8 mouse cellular contexts compared by ENCODE assay signal in the genomic region with DNA sequence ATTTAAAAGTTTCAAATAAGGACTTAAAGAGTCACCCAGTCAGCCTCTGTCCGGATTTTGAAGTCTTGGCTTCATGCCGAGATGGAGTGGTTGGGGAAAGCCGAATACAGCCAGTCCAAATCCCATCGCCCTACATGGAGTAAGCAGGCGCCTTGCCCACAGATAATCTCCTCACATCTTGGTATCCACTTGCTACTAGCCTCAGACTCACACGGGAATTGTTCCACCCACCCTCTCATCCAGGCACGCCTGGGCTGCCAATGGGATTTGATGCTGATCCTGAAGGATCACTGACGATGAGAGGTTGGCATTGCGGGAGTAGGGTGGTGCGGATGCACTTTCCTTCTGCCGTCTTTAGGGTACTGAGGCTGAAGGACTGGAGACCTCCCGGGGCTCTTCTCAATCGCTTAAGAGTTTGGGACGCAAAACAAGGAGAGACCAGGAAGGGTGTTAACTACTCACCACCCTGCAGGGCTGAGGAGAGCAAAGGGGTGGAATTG. TPM values are rescaled to one million over a fixed set of nuclear protein-coding genes. Genes with fewer than 3 reads are reported as not detected.
DNase-seq lines count a peak whose midpoint lies in the region; ATAC-seq and TF ChIP-seq lines count a peak whose summit lies in the region.

A gene (plus strand): TSS at position 292 of the 500 bp plus-strand sequence.

- intact Hi-C loops in left cerebral cortex, postnatal 10 days (cut with DNase I): no loop called here

- peak within 1 kb of the TSS; percentile 96 for H3K4me3 ChIP-seq in spleen, adult 2 months (ENCODE audit: extremely low read depth, insufficient read depth, insufficient read length)
- H3K4me3 ChIP-seq in intestine, embryonic 15.5 days (replicated peaks): peak within 1 kb of the TSS; percentile 83

- no peaks in the 10 kb centered on the region for H3K27me3 ChIP-seq in spleen, adult 2 months (ENCODE audit: control insufficient read depth, insufficient read depth, low read length)
- no peaks in the 10 kb centered on the region for H3K27me3 ChIP-seq in intestine, embryonic 15.5 days (replicated peaks)

- H3K4me1 ChIP-seq in spleen, adult 2 months (ENCODE audit: control insufficient read depth, insufficient read depth, insufficient read length): peaks cover 14% of the 10 kb centered on the region
- H3K4me1 ChIP-seq in intestine, embryonic 15.5 days (replicated peaks): peaks cover 36% of the 10 kb centered on the region

- H3K9ac ChIP-seq in intestine, embryonic 15.5 days: peak within 1 kb of the TSS; percentile 89

- TF ChIP-seq CTCF in spleen, adult 2 months (IDR thresholded peaks at IDR 0.05; ENCODE audit: extremely low read depth, insufficient read depth, insufficient read length, insufficient replicate concordance): no peak

- WGBS in spleen, adult 2 months: 7% methylated on average over 14 of the region's 14 CpGs
- 2% methylated on average over 14 of the region's 14 CpGs for WGBS in intestine, embryonic 15.5 days

- TF ChIP-seq POLR2A in spleen, adult 2 months (IDR thresholded peaks at IDR 0.05; ENCODE audit: low read depth, low read length): no peak

- peak within 1 kb of the TSS; percentile 98 for H3K27ac ChIP-seq in spleen, adult 2 months (ENCODE audit: insufficient read depth, low read length)
- H3K27ac ChIP-seq in intestine, embryonic 15.5 days: peak within 1 kb of the TSS; percentile 99

- DNase-seq in spleen, adult 2 months (ENCODE audit: low read depth in 1 of 2, low spot score in 2 of 2): no peak
- no peak for DNase-seq in spleen, postnatal 14 days (ENCODE audit: low spot score in 2 of 2)
- DNase-seq in embryo, embryonic 11.5 days (ENCODE audit: low read depth, low spot score): peak; percentile 14
- DNase-seq in gastrocnemius, postnatal 4 days (ENCODE audit: low spot score in 2 of 2): peak in 1 of 2 experiments; percentile 59
- peak; percentile 77 to 79 for DNase-seq in left cerebral cortex, postnatal 10 days (ENCODE audit: extremely low spot score in 1 of 2, low spot score in 2 of 2)
- peak; percentile 64 for DNase-seq in right cerebral cortex, postnatal 25 days

- peaks cover 7% of the 10 kb centered on the region; the same call in 1 of the 2 replicates for H3K36me3 ChIP-seq in spleen, adult 2 months (ENCODE audit: control insufficient read depth, insufficient read depth, low read length)
- H3K36me3 ChIP-seq in intestine, embryonic 15.5 days: peaks cover 4% of the 10 kb centered on the region

- peak; percentile 5 for ATAC-seq in intestine, embryonic 15.5 days
- ATAC-seq in megakaryocyte, adult 5-6 weeks (ENCODE audit: poor library complexity, severe bottlenecking): no peak

- H3K9me3 ChIP-seq in intestine, embryonic 15.5 days: no peaks in the 10 kb centered on the region

- H3K4me2 ChIP-seq in intestine, embryonic 15.5 days (replicated peaks): peak within 1 kb of the TSS; percentile 81

RNA-seq across cellular contexts. Expression of the gene that starts here (rescaled TPM):
- polyA plus RNA-seq in spleen, adult 2 months (2012; rRNA removed): 9.1 and 9.4 TPM in 2 replicates
- 10 to 100 TPM; 48.6 to 50.7 TPM for total RNA-seq in gastrocnemius, postnatal 4 days (2021)
- 44.6 and 47.6 TPM in 2 replicates for polyA plus RNA-seq in intestine, embryonic 15.5 days (2015; fragmentation: Nextera tagmentation; extraction: Ambion mirVana)
- total RNA-seq in left cerebral cortex, postnatal 10 days (2021): 10 to 100 TPM; 61.9 to 63.1 TPM
- 29.1 and 35.9 TPM in 2 replicates for total RNA-seq in megakaryocyte, adult 5-6 weeks (2015)
- 58.3 and 61.3 TPM in 2 replicates for total RNA-seq in megakaryocyte, adult 5-6 weeks (2017)

Comparison
In these comparisons a context has a peak if more than half of its experiments do, and no peak if none do; other contexts are left out.
1. DNase-seq: peak in embryo, embryonic 11.5 days (single experiment), left cerebral cortex, postnatal 10 days (2 of 2) and right cerebral cortex, postnatal 25 days (single experiment); none in spleen, adult 2 months (0 of 2) and spleen, postnatal 14 days (0 of 2).